Mouse (Mus musculus): ENCODE measurements around the gene Lipt1. TPM values are rescaled to one million over a fixed set of nuclear protein-coding genes. Genes with fewer than 3 reads are reported as not detected.

Lipt1 gene
- polyA plus RNA-seq (2012; rRNA removed), result 0.58 and 0.80 TPM in 2 replicates

DNA sequence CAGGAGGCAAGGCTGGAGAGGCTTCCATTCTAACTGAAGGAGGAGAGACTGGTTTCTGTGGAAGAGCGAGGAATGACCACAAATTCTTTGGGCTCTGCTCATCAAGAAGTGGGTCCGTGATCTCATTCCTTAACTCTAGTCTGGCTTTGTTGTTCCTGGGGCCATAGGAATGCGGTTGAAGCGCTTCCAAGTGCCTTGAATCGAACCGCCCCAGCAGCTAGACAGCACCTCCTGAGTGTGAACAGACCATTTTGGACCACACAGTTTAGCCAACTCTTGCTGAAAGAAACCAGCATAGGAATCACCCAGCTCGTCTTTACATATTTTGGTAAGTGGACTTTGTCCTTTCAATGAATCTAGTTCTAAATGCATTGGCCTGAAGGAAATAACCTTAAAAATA is at the start of gene Lipt1:
Gene Lipt1, plus strand, starts transcription at position 35 of the 400 bp plus-strand sequence.
- Histone ChIP-seq H3K4me3 (ENCODE audit: extremely low read depth, insufficient read depth, insufficient read length) (peak within 1 kb of the TSS; percentile 72), H3K27me3 (ENCODE audit: control insufficient read depth, insufficient read depth, low read length) (no peaks in the 10 kb centered on the region), H3K4me1 (ENCODE audit: control insufficient read depth, insufficient read depth, insufficient read length) (peaks cover 2% of the 10 kb centered on the region; the same call in 1 of the 2 replicates), H3K27ac (ENCODE audit: insufficient read depth, low read length) (peak within 1 kb of the TSS; percentile 18; the same call in 1 of the 2 replicates), H3K36me3 (ENCODE audit: control insufficient read depth, insufficient read depth, low read length) (peaks cover 5% of the 10 kb centered on the region)
- DNase-seq (ENCODE audit: low read depth in 1 of 2, low spot score in 2 of 2), result no peak
- TF ChIP-seq CTCF (IDR thresholded peaks at IDR 0.05; ENCODE audit: extremely low read depth, insufficient read depth, insufficient read length, insufficient replicate concordance) (no peak), POLR2A (IDR thresholded peaks at IDR 0.05; ENCODE audit: low read depth, low read length) (no peak)
- WGBS, result 30% methylated on average over 7 of the region's 7 CpGs

DNA sequence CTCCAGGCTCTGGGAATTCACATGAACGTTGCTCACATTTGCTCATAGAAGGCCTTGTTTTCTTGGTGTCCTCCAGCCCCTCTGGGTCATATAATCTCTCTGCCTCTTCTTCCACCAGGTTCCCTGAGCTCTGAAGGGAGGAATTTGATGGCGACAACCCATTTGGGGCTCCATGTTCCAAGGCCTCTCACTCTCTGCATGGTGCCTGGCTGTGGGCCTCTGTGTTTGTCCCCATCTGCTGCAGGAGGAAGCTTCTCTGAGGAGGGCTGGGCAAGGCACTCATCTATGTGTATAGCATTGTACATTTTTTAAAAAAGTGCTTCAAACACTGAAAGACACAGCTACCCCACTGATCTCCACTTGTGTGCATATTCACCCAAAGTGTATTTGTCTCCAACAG is 39.9 kb upstream of the Lipt1 start:
- Histone ChIP-seq H3K4me3 (ENCODE audit: extremely low read depth, insufficient read depth, insufficient read length) (no peak overlapping the region), H3K27me3 (ENCODE audit: control insufficient read depth, insufficient read depth, low read length) (no peaks in the 10 kb centered on the region), H3K27ac (ENCODE audit: insufficient read depth, low read length) (no peak overlapping the region), H3K36me3 (ENCODE audit: control insufficient read depth, insufficient read depth, low read length) (no peaks in the 10 kb centered on the region), H3K4me1 (ENCODE audit: control insufficient read depth, insufficient read depth, insufficient read length) (no peaks in the 10 kb centered on the region)
- no peak for DNase-seq (ENCODE audit: low read depth in 1 of 2, low spot score in 2 of 2)
- 89% methylated on average over 2 of the region's 2 CpGs for WGBS
- TF ChIP-seq CTCF (IDR thresholded peaks at IDR 0.05; ENCODE audit: extremely low read depth, insufficient read depth, insufficient read length, insufficient replicate concordance), result no peak
- TF ChIP-seq POLR2A (IDR thresholded peaks at IDR 0.05; ENCODE audit: low read depth, low read length), result no peak

DNA sequence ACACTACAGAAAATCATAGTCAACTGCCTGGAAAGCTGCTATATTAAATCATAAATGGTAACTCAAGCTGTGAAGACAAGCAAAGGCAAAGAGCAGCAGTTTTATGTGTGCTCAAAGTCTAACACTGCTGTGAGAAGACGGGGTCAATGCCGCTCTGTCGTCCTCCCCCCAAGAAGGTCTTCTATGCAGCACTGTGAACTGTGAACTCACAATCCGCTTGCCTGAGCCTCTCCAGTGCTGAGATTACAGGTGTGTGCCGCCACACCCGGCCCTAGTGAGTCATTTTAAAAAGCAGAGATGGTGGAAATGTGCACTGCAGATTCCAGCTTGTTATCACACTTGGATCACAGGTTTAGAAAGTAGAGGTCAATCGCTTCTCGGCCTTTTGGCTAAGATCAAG is 24.7 kb upstream of the Lipt1 start:
- H3K4me3 ChIP-seq (ENCODE audit: extremely low read depth, insufficient read depth, insufficient read length), result no peak overlapping the region
- no peaks in the 10 kb centered on the region for H3K36me3 ChIP-seq (ENCODE audit: control insufficient read depth, insufficient read depth, low read length)
- H3K27me3 ChIP-seq (ENCODE audit: control insufficient read depth, insufficient read depth, low read length), result no peaks in the 10 kb centered on the region
- H3K27ac ChIP-seq (ENCODE audit: insufficient read depth, low read length), result no peak overlapping the region
- 89% methylated on average over 8 of the region's 8 CpGs for WGBS
- H3K4me1 ChIP-seq (ENCODE audit: control insufficient read depth, insufficient read depth, insufficient read length), result no peaks in the 10 kb centered on the region
- DNase-seq (ENCODE audit: low read depth in 1 of 2, low spot score in 2 of 2), result no peak
- TF ChIP-seq POLR2A (IDR thresholded peaks at IDR 0.05; ENCODE audit: low read depth, low read length) (no peak), CTCF (IDR thresholded peaks at IDR 0.05; ENCODE audit: extremely low read depth, insufficient read depth, insufficient read length, insufficient replicate concordance) (no peak)

DNA sequence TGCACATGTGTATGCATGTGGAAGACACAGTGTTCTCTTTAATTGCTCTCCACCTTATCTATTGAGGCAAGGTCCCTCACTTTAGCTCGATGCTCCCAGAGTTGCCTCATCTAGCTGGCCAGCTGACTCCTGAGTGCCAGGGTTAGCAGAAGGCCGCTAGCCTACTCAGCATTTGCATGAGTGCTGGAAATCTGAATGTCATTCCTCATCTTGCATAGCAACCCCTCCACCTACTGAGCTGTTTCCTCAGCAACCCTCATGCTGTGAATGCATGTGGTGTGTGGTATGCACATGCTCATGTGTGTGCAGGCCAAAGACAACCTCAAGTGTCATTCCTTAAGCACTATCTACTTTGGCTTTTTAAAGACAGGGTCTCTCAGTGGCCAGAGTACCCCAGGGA is 20.8 kb upstream of the Lipt1 start:
- no peak for TF ChIP-seq POLR2A (IDR thresholded peaks at IDR 0.05; ENCODE audit: low read depth, low read length)
- no peak for TF ChIP-seq CTCF (IDR thresholded peaks at IDR 0.05; ENCODE audit: extremely low read depth, insufficient read depth, insufficient read length, insufficient replicate concordance)
- 78% methylated on average over 2 of the region's 2 CpGs for WGBS
- Histone ChIP-seq H3K4me1 (ENCODE audit: control insufficient read depth, insufficient read depth, insufficient read length) (no peaks in the 10 kb centered on the region), H3K27ac (ENCODE audit: insufficient read depth, low read length) (no peak overlapping the region), H3K27me3 (ENCODE audit: control insufficient read depth, insufficient read depth, low read length) (no peaks in the 10 kb centered on the region), H3K36me3 (ENCODE audit: control insufficient read depth, insufficient read depth, low read length) (no peaks in the 10 kb centered on the region; the same call in 1 of the 2 replicates), H3K4me3 (ENCODE audit: extremely low read depth, insufficient read depth, insufficient read length) (no peak overlapping the region)
- no peak for DNase-seq (ENCODE audit: low read depth in 1 of 2, low spot score in 2 of 2)

DNA sequence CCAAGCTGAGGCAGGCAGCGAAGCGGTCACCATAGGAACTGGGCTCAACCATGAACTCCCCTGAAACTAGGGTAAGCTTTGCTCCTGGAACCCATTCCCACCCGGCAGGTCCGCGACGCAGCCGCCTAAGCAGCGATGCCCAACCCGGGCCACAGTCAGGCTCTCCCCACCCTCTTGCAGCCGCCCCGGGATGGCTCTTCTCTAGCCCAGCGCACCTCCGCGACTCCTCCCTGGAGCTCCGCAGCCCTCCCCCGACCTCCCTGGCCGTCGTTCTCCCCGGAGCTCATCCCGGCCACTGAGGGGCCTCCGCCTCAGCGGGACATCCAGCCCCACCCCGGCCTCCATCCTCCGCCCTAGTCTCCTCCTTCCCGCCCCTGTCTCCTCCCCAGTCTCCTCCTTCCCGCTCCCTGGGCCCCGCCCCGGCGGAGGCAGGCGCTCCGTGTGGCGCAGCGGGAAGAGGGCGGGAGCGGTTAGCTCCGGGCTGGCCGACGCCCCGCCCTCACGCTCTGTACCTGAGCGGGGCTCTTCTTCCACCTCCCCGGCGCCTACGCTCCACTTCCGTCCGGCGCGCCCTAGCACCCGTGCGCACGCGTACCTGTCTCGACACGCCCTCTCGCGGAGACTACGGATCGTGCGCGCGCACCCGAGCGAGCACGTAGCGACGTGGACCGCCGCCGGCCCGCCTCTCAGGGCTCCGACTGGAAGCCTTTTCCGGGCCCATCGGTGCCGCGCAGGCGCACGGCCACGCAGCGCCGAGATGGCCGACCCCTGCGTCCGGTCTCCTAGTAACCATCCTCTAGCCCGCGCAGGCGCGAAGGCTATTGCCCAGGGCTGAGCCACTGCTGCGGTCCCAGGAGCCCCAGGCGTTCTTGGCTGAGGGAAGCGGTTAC is 6.8 kb upstream of the Lipt1 start:
- WGBS, result under 1% methylated on average over 89 of the region's 90 CpGs
- no peaks in the 10 kb centered on the region; the same call in 1 of the 2 replicates for H3K4me1 ChIP-seq (ENCODE audit: control insufficient read depth, insufficient read depth, insufficient read length)

DNA sequence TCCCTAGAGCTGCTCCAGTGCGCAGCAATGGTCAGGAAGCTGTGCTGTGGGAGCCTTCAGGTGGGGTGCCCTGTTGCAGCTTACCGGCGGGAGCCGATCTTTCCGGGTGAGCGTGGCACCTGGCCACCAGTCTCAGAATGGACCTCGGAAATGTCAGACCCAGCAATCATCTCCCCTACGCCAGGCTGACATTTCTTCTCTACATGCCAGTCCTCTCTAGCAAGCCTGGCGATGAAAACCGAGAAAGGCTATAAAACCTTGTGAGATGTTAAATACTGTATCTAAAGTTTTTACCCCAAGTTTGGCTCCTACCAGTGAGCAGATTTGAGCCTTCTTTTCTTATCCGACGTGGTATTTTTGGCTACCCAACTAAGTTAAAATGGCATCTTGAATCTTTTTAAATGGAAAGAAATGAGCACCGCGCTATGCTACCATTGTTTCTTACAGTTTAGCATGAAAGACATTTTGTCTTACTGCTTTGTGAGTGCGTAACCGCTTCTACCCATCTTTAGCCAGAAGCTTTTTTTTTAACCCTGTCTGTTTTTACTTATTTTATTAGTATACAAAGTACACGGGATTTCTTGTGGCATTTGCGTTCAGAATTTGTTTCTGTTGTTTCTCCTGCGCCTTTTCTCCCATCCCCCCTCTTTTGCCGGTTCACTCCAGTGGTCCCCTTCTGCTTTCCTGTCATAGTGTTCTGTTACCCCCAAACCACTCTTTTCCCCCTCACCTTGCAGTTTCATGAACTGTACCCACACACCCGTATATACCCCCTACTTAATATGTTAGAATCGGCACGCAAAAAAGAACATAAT is 5.9 kb upstream of the Lipt1 start:
- H3K4me1 ChIP-seq (ENCODE audit: control insufficient read depth, insufficient read depth, insufficient read length), result no peaks in the 10 kb centered on the region; the same call in 1 of the 2 replicates
- 11% methylated on average over 23 of the region's 23 CpGs for WGBS
- TF ChIP-seq POLR2A (IDR thresholded peaks at IDR 0.05; ENCODE audit: low read depth, low read length) (no peak), CTCF (IDR thresholded peaks at IDR 0.05; ENCODE audit: extremely low read depth, insufficient read depth, insufficient read length, insufficient replicate concordance) (no peak)
- H3K27ac ChIP-seq (ENCODE audit: insufficient read depth, low read length), result peak overlapping the region; percentile 21; the same call in 1 of the 2 replicates
- DNase-seq (ENCODE audit: low read depth in 1 of 2, low spot score in 2 of 2), result no peak
- peak overlapping the region; percentile 62 for H3K4me3 ChIP-seq (ENCODE audit: extremely low read depth, insufficient read depth, insufficient read length)
- H3K27me3 ChIP-seq (ENCODE audit: control insufficient read depth, insufficient read depth, low read length), result no peaks in the 10 kb centered on the region
- H3K36me3 ChIP-seq (ENCODE audit: control insufficient read depth, insufficient read depth, low read length), result no peaks in the 10 kb centered on the region

More for the DNA sequence above, 6.8 kb upstream of the Lipt1 start:
- peak overlapping the region; percentile 65 for H3K27ac ChIP-seq (ENCODE audit: insufficient read depth, low read length)
- no peaks in the 10 kb centered on the region for H3K27me3 ChIP-seq (ENCODE audit: control insufficient read depth, insufficient read depth, low read length)
- DNase-seq (ENCODE audit: low read depth in 1 of 2, low spot score in 2 of 2), result peak; percentile 98 to 99
- no peaks in the 10 kb centered on the region for H3K36me3 ChIP-seq (ENCODE audit: control insufficient read depth, insufficient read depth, low read length)
- peak; percentile 20; the same call in 1 of the 2 replicates for TF ChIP-seq POLR2A (IDR thresholded peaks at IDR 0.05; ENCODE audit: low read depth, low read length)
- no peak for TF ChIP-seq CTCF (IDR thresholded peaks at IDR 0.05; ENCODE audit: extremely low read depth, insufficient read depth, insufficient read length, insufficient replicate concordance)
- peak overlapping the region; percentile 70 for H3K4me3 ChIP-seq (ENCODE audit: extremely low read depth, insufficient read depth, insufficient read length)
